Mouse (Mus musculus): ENCODE results near the gene 1810043G02Rik. TPM values are rescaled to one million over a fixed set of nuclear protein-coding genes. Genes with fewer than 3 reads are reported as not detected.
A peak's percentile ranks its signal among the peaks of the same experiment; 100 is the strongest.
"Not testable (repeated sequence)": the region's sequence is repeated elsewhere in the genome, so short reads cannot be mapped to it uniquely, and the experiment has no call there.

Gene 1810043G02Rik
- polyA plus RNA-seq (2015; fragmentation: Nextera tagmentation; extraction: Ambion mirVana) = 19.4 and 20.9 TPM in 2 replicates

- WGBS = 2% methylated on average over 56 of the region's 57 CpGs
- no peaks in the 10 kb centered on the region for H3K9me3 ChIP-seq (replicated peaks; ENCODE audit: control insufficient read depth, low read length)
- H3K36me3 ChIP-seq (ENCODE audit: control insufficient read depth, insufficient read depth) = no peaks in the 10 kb centered on the region
- H3K4me1 ChIP-seq (ENCODE audit: control insufficient read depth, insufficient read depth, low read length) = peaks cover 3% of the 10 kb centered on the region; the same call in 1 of the 2 replicates
- H3K4me2 ChIP-seq (ENCODE audit: low read depth, low read length) = peak within 1 kb of the TSS; percentile 84
- peak within 1 kb of the TSS; percentile 67 for H3K4me3 ChIP-seq (ENCODE audit: low read length)
- peak within 1 kb of the TSS; percentile 48; the same call in 1 of the 2 replicates for H3K27ac ChIP-seq (ENCODE audit: low read length)
- peak; percentile 97 for ATAC-seq (replicated peaks; ENCODE audit: extremely low read depth, insufficient read depth, low FRiP score)
- H3K9ac ChIP-seq (ENCODE audit: low read length) = peak within 1 kb of the TSS; percentile 87
- no peaks in the 10 kb centered on the region for H3K27me3 ChIP-seq (ENCODE audit: control insufficient read depth, insufficient read depth, low read length)
Observed at GRCm38 (mm10) chr10:77978351-77979350, at the start of gene 1810043G02Rik. TSS of gene 1810043G02Rik (plus strand) at chr10:77978524.

- no peaks in the 10 kb centered on the region for H3K4me1 ChIP-seq (ENCODE audit: control insufficient read depth, insufficient read depth, low read length)
- no peaks in the 10 kb centered on the region for H3K9me3 ChIP-seq (replicated peaks; ENCODE audit: control insufficient read depth, low read length)
- H3K27me3 ChIP-seq (ENCODE audit: control insufficient read depth, insufficient read depth, low read length) = no peaks in the 10 kb centered on the region
- H3K27ac ChIP-seq (ENCODE audit: low read length) = no peak overlapping the region
- ATAC-seq (replicated peaks; ENCODE audit: extremely low read depth, insufficient read depth, low FRiP score) = no peak
- no peak overlapping the region for H3K4me2 ChIP-seq (ENCODE audit: low read depth, low read length)
- H3K36me3 ChIP-seq (ENCODE audit: control insufficient read depth, insufficient read depth) = no peaks in the 10 kb centered on the region
- WGBS = 46% methylated on average over 2 of the region's 2 CpGs
- no peak overlapping the region for H3K9ac ChIP-seq (ENCODE audit: low read length)
- H3K4me3 ChIP-seq (ENCODE audit: low read length) = no peak overlapping the region
Observed at GRCm38 (mm10) chr10:77939685-77940084, 38.6 kb upstream of the 1810043G02Rik start.

- 86% methylated on average over 8 of the region's 12 CpGs for WGBS
- H3K27ac ChIP-seq (ENCODE audit: low read length); ATAC-seq (replicated peaks; ENCODE audit: extremely low read depth, insufficient read depth, low FRiP score); H3K27me3 ChIP-seq (ENCODE audit: control insufficient read depth, insufficient read depth, low read length); H3K36me3 ChIP-seq (ENCODE audit: control insufficient read depth, insufficient read depth); H3K9me3 ChIP-seq (replicated peaks; ENCODE audit: control insufficient read depth, low read length); H3K4me3 ChIP-seq (ENCODE audit: low read length); H3K4me2 ChIP-seq (ENCODE audit: low read depth, low read length); H3K4me1 ChIP-seq (ENCODE audit: control insufficient read depth, insufficient read depth, low read length); H3K9ac ChIP-seq (ENCODE audit: low read length): not testable (repeated sequence)
Observed at GRCm38 (mm10) chr10:77950468-77950867, 27.9 kb upstream of the 1810043G02Rik start.

GRCm38 (mm10) chr10:77962725-77963124 lies 15.6 kb upstream of the 1810043G02Rik start:
- no peaks in the 10 kb centered on the region for H3K4me1 ChIP-seq (ENCODE audit: control insufficient read depth, insufficient read depth, low read length)
- H3K27ac ChIP-seq (ENCODE audit: low read length) = no peak overlapping the region
- H3K27me3 ChIP-seq (ENCODE audit: control insufficient read depth, insufficient read depth, low read length) = peaks cover under 1% of the 10 kb centered on the region
- no peak overlapping the region for H3K4me3 ChIP-seq (ENCODE audit: low read length)
- H3K36me3 ChIP-seq (ENCODE audit: control insufficient read depth, insufficient read depth) = no peaks in the 10 kb centered on the region
- H3K9ac ChIP-seq (ENCODE audit: low read length) = no peak overlapping the region
- 74% methylated on average over 2 of the region's 2 CpGs for WGBS
- H3K9me3 ChIP-seq (replicated peaks; ENCODE audit: control insufficient read depth, low read length) = 0 out of 2 replicates have a peak, but pooled peaks cover 2% of the 10 kb centered on the region
- ATAC-seq (replicated peaks; ENCODE audit: extremely low read depth, insufficient read depth, low FRiP score) = no peak
- H3K4me2 ChIP-seq (ENCODE audit: low read depth, low read length) = no peak overlapping the region

- Histone ChIP-seq H3K27me3 (ENCODE audit: control insufficient read depth, insufficient read depth, low read length) (peaks cover 13% of the 10 kb centered on the region), H3K9me3 (replicated peaks; ENCODE audit: control insufficient read depth, low read length) (0 out of 2 replicates have a peak, but pooled peaks cover 2% of the 10 kb centered on the region), H3K4me1 (ENCODE audit: control insufficient read depth, insufficient read depth, low read length) (no peaks in the 10 kb centered on the region), H3K27ac (ENCODE audit: low read length) (no peak overlapping the region), H3K36me3 (ENCODE audit: control insufficient read depth, insufficient read depth) (no peaks in the 10 kb centered on the region), H3K4me3 (ENCODE audit: low read length) (no peak overlapping the region), H3K4me2 (ENCODE audit: low read depth, low read length) (no peak overlapping the region), H3K9ac (ENCODE audit: low read length) (no peak overlapping the region)
- WGBS = 73% methylated on average over 6 of the region's 6 CpGs
- no peak for ATAC-seq (replicated peaks; ENCODE audit: extremely low read depth, insufficient read depth, low FRiP score)
Observed at GRCm38 (mm10) chr10:77963971-77964370, 14.4 kb upstream of the 1810043G02Rik start.

- H3K27ac ChIP-seq (ENCODE audit: low read length) = no peak overlapping the region
- no peak overlapping the region for H3K9ac ChIP-seq (ENCODE audit: low read length)
- H3K4me3 ChIP-seq (ENCODE audit: low read length) = peak overlapping the region; percentile 41
- H3K4me1 ChIP-seq (ENCODE audit: control insufficient read depth, insufficient read depth, low read length) = no peaks in the 10 kb centered on the region
- 5% methylated on average over 26 of the region's 26 CpGs for WGBS
- H3K9me3 ChIP-seq (replicated peaks; ENCODE audit: control insufficient read depth, low read length) = 0 out of 2 replicates have a peak, but pooled peaks cover 2% of the 10 kb centered on the region
- H3K4me2 ChIP-seq (ENCODE audit: low read depth, low read length) = peak overlapping the region; percentile 65
- ATAC-seq (replicated peaks; ENCODE audit: extremely low read depth, insufficient read depth, low FRiP score) = 0 out of 2 replicates have a peak, but pooled peaks have one; percentile 45
- H3K27me3 ChIP-seq (ENCODE audit: control insufficient read depth, insufficient read depth, low read length) = peaks cover 26% of the 10 kb centered on the region
- no peaks in the 10 kb centered on the region for H3K36me3 ChIP-seq (ENCODE audit: control insufficient read depth, insufficient read depth)
Observed at GRCm38 (mm10) chr10:77969274-77969972, 8.9 kb upstream of the 1810043G02Rik start.

- Histone ChIP-seq H3K27ac (ENCODE audit: low read length) (no peak overlapping the region), H3K9ac (ENCODE audit: low read length) (no peak overlapping the region), H3K4me1 (ENCODE audit: control insufficient read depth, insufficient read depth, low read length) (no peaks in the 10 kb centered on the region), H3K9me3 (replicated peaks; ENCODE audit: control insufficient read depth, low read length) (0 out of 2 replicates have a peak, but pooled peaks cover 2% of the 10 kb centered on the region), H3K36me3 (ENCODE audit: control insufficient read depth, insufficient read depth) (no peaks in the 10 kb centered on the region), H3K4me2 (ENCODE audit: low read depth, low read length) (peak overlapping the region; percentile 65), H3K4me3 (ENCODE audit: low read length) (peak overlapping the region; percentile 41), H3K27me3 (ENCODE audit: control insufficient read depth, insufficient read depth, low read length) (peaks cover 26% of the 10 kb centered on the region)
- ATAC-seq (replicated peaks; ENCODE audit: extremely low read depth, insufficient read depth, low FRiP score) = no peak
- 13% methylated on average over 8 of the region's 8 CpGs for WGBS
Observed at GRCm38 (mm10) chr10:77969973-77970325, 8.4 kb upstream of the 1810043G02Rik start.

- H3K27me3 ChIP-seq (ENCODE audit: control insufficient read depth, insufficient read depth, low read length) = peaks cover 26% of the 10 kb centered on the region
- H3K9me3 ChIP-seq (replicated peaks; ENCODE audit: control insufficient read depth, low read length) = 0 out of 2 replicates have a peak, but pooled peaks cover 2% of the 10 kb centered on the region
- H3K4me3 ChIP-seq (ENCODE audit: low read length) = peak within 1 kb of the TSS; percentile 41
- WGBS = 76% methylated on average over 6 of the region's 6 CpGs
- no peak within 1 kb of the TSS for H3K27ac ChIP-seq (ENCODE audit: low read length)
- H3K4me1 ChIP-seq (ENCODE audit: control insufficient read depth, insufficient read depth, low read length) = no peaks in the 10 kb centered on the region
- ATAC-seq (replicated peaks; ENCODE audit: extremely low read depth, insufficient read depth, low FRiP score) = no peak
- no peak within 1 kb of the TSS for H3K9ac ChIP-seq (ENCODE audit: low read length)
- H3K36me3 ChIP-seq (ENCODE audit: control insufficient read depth, insufficient read depth) = no peaks in the 10 kb centered on the region
- H3K4me2 ChIP-seq (ENCODE audit: low read depth, low read length) = peak within 1 kb of the TSS; percentile 65
Observed at GRCm38 (mm10) chr10:77970481-77970880, 7.8 kb upstream of the 1810043G02Rik start, which contains the start of gene Trpm2. TSS of gene Trpm2 (minus strand) at chr10:77970563.

All from heart, embryonic 16.5 days (tissue).